Mouse (Mus musculus) adrenal gland, postnatal 4 days (tissue): ENCODE measurements around the gene Btbd18. TPM values are rescaled to one million over a fixed set of nuclear protein-coding genes. Genes with fewer than 3 reads are reported as not detected.

Source experiments
- DNase-seq, 2 experiments: peaks; one replicate each; pipeline ENCODE4 v3.0.0; 2021 to 2022; ENCODE audit warnings: low spot score in 2 of 2, mixed read lengths in 2 of 2
- total RNA-seq, 2 experiments: library from RNA; stranded (reverse); gene quantifications; 2 replicates each; pipeline ENCODE4 v1.2.3; 2021

Gene Btbd18
- total RNA-seq, 2 experiments from 2014 or later, result 0.22 to 0.42 TPM

DNA sequence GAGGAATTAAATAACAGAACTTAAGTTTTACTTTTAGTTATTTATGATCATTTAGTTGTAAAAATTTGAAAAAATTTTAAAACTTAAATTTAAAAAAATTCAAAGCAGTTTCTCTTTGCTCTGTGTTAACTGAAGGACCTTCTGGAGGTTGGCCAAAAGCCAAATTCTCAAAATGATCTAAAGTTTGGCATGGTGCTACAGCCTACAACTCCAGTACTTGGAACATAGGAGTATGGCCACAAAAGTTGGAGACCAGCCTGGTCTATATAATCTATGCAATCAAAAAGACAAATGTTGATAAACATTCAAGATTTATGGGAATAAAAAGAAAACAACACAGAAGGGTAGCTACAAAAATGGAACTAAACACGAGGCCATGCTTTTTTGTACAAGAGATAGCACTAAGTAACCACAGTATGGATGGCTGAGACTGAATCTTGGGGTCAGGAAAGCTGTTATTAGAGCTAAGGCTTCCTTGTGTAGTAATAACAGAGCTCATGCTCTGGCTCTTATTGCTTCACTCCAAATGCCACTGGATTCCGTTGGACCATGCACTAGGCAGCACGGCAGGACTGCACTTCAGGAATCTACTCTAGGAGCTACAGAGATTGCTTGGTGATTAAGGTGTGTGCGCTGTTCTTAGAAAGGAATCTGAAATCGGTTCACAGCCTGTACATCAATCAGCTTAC lies 36.3 kb downstream of the Btbd18 start:
- no peak for DNase-seq

- DNase-seq, result no peak
Observed at GRCm38 (mm10) chr2:84703497-84703896, 44.6 kb downstream of the Btbd18 start.

GRCm38 (mm10) chr2:84704329-84704728 lies 45.5 kb downstream of the Btbd18 start:
- DNase-seq, result no peak

DNA sequence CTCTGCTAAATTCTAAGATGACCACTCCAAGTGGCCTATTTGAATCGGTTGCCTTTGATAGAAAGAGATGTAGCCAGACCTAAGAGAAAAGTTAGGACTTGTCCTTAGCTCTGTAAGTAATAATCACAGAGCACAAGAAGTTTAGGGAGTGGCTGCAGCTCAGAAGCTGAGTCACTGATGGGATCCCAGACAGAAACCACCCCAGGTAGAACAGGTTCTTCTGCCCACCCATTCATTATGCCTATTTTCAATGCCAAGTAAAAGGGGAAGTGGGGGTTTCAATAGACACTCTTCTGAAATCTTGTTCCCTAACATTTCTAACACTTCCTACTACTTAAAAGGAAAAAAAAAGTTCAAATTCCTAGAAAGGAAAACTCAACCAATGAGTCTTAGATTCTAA lies 46.4 kb downstream of the Btbd18 start:
- DNase-seq, result no peak

DNA sequence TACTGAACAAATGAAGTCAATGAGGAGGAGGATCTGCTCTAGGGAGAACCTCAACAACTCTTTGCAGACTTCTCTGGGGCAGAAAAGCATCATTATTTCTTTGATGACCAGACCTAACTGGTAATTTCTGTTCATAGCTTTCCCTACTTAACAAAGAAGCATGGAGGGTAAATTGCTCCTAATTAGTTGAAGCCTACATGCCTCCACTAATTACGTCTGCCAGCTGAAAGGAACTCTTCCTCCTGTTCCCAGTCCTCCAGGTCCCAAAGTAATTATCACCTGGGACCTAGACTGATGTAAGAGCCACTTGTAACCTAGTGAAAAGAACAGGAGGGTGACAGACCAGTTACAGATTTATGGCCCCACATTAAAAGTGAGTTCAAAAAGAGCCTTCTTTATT lies 48.6 kb downstream of the Btbd18 start:
- no peak for DNase-seq

- no peak for DNase-seq
Observed at GRCm38 (mm10) chr2:84711898-84712297, 53.0 kb downstream of the Btbd18 start.

DNA sequence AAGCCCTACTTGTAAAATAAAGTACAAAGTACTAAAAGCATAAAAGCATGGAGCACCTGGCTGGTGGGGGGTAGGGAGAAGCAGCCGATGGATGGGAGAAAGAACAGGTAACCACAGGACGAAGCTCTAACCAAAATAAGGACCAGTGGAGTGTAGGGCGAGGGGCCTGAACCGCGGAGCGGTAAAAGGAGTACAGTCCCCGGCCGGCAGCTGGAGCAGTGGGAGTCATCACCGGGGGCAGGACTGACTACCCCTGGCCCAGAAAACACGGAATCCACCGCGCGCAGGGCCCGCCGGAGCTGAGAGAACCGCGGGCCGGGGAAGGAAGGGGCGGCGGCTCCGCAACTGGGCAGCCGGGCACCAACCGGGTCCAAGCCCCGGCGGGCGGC lies 55.5 kb downstream of the Btbd18 start:
- DNase-seq, result no peak

- peak; percentile 97 to 99 for DNase-seq
Observed at GRCm38 (mm10) chr2:84714811-84715561, 56.1 kb downstream of the Btbd18 start, which contains the start of gene Zdhhc5. Gene Zdhhc5, minus strand, starts transcription at chr2:84715180.

GRCm38 (mm10) chr2:84715562-84716361 lies 56.9 kb downstream of the Btbd18 start:
- DNase-seq, result no peak

DNA sequence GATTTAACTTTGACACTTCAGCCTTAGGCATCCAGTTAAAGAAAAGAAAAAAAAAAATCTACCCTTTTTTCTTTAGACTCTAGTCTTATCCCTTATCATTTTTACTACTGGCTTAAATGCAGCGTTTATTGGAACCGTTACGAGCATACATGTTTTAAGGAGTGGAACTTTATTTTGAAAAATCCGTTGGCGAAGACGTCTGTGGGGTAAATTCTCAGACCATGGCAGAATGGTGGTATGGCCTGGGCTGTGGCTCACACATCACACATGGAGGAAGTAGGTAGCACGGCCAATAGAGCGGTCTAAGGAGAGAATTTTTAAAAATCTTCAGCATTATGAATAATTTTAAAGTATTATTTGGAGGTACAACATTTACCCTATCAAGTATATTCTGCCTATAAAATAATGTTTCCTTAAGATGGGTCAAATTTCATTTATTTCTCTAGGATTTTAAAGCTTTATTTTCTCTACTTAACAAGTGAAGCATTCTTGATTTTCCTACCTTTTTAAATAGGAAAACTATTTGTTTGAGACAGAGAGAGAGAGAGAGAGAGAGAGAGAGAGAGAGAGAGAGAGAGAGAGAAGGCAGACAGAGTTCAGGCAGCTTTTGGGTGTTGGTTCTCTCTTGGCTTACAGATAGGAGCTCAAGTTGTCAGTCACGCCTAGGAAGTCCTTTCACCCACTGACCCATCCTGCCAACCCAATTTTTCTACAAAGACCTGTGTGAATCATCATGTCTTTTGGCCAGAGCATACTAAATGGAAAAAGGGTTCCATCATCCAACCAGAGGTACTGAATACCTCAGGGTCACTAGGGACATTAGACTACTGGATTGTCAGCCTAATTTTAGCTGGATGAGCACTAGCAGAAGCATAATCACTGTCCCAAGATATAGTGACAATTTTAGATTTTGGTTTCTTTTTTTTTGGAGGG lies 57.8 kb downstream of the Btbd18 start:
- DNase-seq, result no peak

DNA sequence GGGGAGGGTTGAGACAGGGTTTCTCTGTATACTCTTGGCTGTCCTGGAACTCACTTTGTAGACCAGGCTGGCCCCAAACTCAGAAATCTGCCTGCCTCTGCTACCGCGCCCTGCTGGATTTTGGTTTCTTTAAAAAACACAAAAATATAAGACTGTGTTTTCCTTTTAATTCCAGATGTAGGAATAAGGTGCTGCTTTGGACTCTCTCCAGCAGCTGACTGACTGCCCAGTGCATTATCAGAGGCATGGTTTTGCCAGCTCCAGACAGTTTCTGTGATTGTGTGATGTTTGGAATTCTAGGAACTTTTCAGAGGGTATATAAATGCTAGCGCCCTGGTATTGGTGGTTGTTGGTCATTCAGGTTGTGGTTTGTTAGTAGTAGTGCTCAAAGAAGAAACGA lies 58.5 kb downstream of the Btbd18 start:
- DNase-seq, result no peak

Other genes with a start within 250 kb of the Btbd18 start
- 10 to 100 TPM; 30.1 to 30.2 TPM for gene Calcrl, start 233.7 kb upstream of the Btbd18 start, total RNA-seq
- gene Tfpi, start 182.3 kb upstream of the Btbd18 start, total RNA-seq, result 10 to 100 TPM; 70.5 to 76.6 TPM
- 100 to 1,000 TPM; 157 to 165 TPM for gene Ctnnd1, start 8.3 kb upstream of the Btbd18 start, total RNA-seq
- gene Selenoh, start 11.7 kb downstream of the Btbd18 start, total RNA-seq, result 10 to 100 TPM; 87.7 to 89.0 TPM
- not detected for gene Gm28635, start 19.0 kb downstream of the Btbd18 start, total RNA-seq
- gene Med19, start 19.3 kb downstream of the Btbd18 start, total RNA-seq, result 10 to 100 TPM; 26.7 to 28.6 TPM
- 100 to 1,000 TPM; 114 to 116 TPM for gene Tmx2, start 20.1 kb downstream of the Btbd18 start, total RNA-seq
- gene Zdhhc5, start 56.1 kb downstream of the Btbd18 start, total RNA-seq, result 10 to 100 TPM; 52.5 to 61.7 TPM
- gene Clp1, start 68.3 kb downstream of the Btbd18 start, total RNA-seq, result 10 to 100 TPM; 13.0 to 15.2 TPM
- gene Ypel4, start 75.0 kb downstream of the Btbd18 start, total RNA-seq, result 10 to 100 TPM; 12.0 to 18.2 TPM
- 1 to 10 TPM; 8.3 to 9.1 TPM for gene Gm19426, start 84.6 kb downstream of the Btbd18 start, total RNA-seq
- 10 to 100 TPM; 64.5 to 76.4 TPM for gene Serping1, start 116.4 kb downstream of the Btbd18 start, total RNA-seq
- gene Ube2l6, start 139.7 kb downstream of the Btbd18 start, total RNA-seq, result 10 to 100 TPM; 31.1 to 35.4 TPM
- 1 to 10 TPM; 1.8 to 3.9 TPM for gene Smtnl1, start 163.6 kb downstream of the Btbd18 start, total RNA-seq
- gene Timm10, start 167.9 kb downstream of the Btbd18 start, total RNA-seq, result 10 to 100 TPM; 40.5 to 43.7 TPM
- 10 to 100 TPM in 1 of 2 experiments, 1 to 10 TPM in 1; 8.8 to 11.1 TPM for gene Slc43a1, start 179.8 kb downstream of the Btbd18 start, total RNA-seq
- gene Rtn4rl2, start 227.6 kb downstream of the Btbd18 start, total RNA-seq, result 1 to 10 TPM; 2.2 to 3.4 TPM